Mouse (Mus musculus) small intestine, adult 2 months (tissue): Measurements from ENCODE around the gene Phlpp1. TPM values are rescaled to one million over a fixed set of nuclear protein-coding genes. Genes with fewer than 3 reads are reported as not detected.

ENCODE experiments used
- H3K27ac ChIP-seq: fragments of 200-500 bp; 2 replicates; pipeline ENCODE4 v1.5.1; 2012; ENCODE audit warnings: low read depth, low read length, control low read depth, inconsistent platforms; ENCODE audit not compliant: insufficient read depth
- H3K27me3 ChIP-seq: fragments of 200-500 bp; 2 replicates; pipeline ENCODE4 v1.6.1; 2012; ENCODE audit warnings: mild to moderate bottlenecking, moderate library complexity, low read length, inconsistent platforms; ENCODE audit not compliant: control insufficient read depth, insufficient read depth
- H3K36me3 ChIP-seq: fragments of 200-500 bp; 2 replicates; pipeline ENCODE4 v1.6.1; 2012; ENCODE audit warnings: mild to moderate bottlenecking, low read length, control low read depth, inconsistent platforms; ENCODE audit not compliant: control insufficient read depth, insufficient read depth
- H3K4me1 ChIP-seq: fragments of 200-500 bp; 2 replicates; pipeline ENCODE4 v1.6.1; 2012; ENCODE audit warnings: low read length, inconsistent platforms, mixed read lengths; ENCODE audit not compliant: control insufficient read depth, insufficient read depth, insufficient read length
- H3K4me3 ChIP-seq: fragments of 200-500 bp; 2 replicates; pipeline ENCODE4 v1.5.1; 2012; ENCODE audit warnings: low read depth, mild to moderate bottlenecking, control low read depth, inconsistent platforms, low read length, moderate library complexity
- CTCF ChIP-seq: fragments of 200-500 bp; IDR thresholded peaks from 2 replicates; pipeline ENCODE4 v1.5.1; 2012; ENCODE audit warnings: low read depth, mild to moderate bottlenecking, control low read depth, inconsistent platforms, low read length, moderate library complexity, mixed read lengths; ENCODE audit not compliant: insufficient replicate concordance, insufficient read length; ENCODE audit errors: extremely low read depth
- POLR2A ChIP-seq: fragments of 200-500 bp; IDR thresholded peaks from 2 replicates; pipeline ENCODE4 v1.6.1; 2012; ENCODE audit warnings: low read depth, mild to moderate bottlenecking, control low read depth, inconsistent platforms, low read length, moderate library complexity
- WGBS: fragments of 180-500 bp; shearing (Covaris S2); methylation state at CpG from one replicate; pipeline ENCODE4 v1.1.7; 2018; 5-methylcytosine and 5-hydroxymethylcytosine counted together
- polyA plus RNA-seq: library from polyadenylated mRNA; depleted of rRNA; stranded (reverse); fragments of >200 nt; gene quantifications from 2 replicates; pipeline ENCODE4 v1.2.3, GENCODE M21; 2012; rRNA removed

Phlpp1 gene
- polyA plus RNA-seq: 5.1 and 6.5 TPM in 2 replicates

- Histone ChIP-seq H3K27ac (peak within 1 kb of the TSS; percentile 64), H3K27me3 (no peaks in the 10 kb centered on the region), H3K36me3 (no peaks in the 10 kb centered on the region), H3K4me1 (peaks cover 2% of the 10 kb centered on the region; the same call in 1 of the 2 replicates), H3K4me3 (peak within 1 kb of the TSS; percentile 97)
- WGBS: 2% methylated on average over 109 of the region's 113 CpGs
- peak; percentile 65; the same call in 1 of the 2 replicates for TF ChIP-seq CTCF
- TF ChIP-seq POLR2A: peak; percentile 55
Observed at GRCm38 (mm10) chr1:106171241-106172220, at the start of gene Phlpp1. TSS of gene Phlpp1 (plus strand) at chr1:106171752.

GRCm38 (mm10) chr1:106126601-106127000 lies 45.0 kb upstream of the Phlpp1 start:
- Histone ChIP-seq H3K4me3 (no peak overlapping the region), H3K27me3 (peaks cover 5% of the 10 kb centered on the region; the same call in 1 of the 2 replicates), H3K4me1 (no peaks in the 10 kb centered on the region), H3K36me3 (no peaks in the 10 kb centered on the region), H3K27ac (no peak overlapping the region)
- 92% methylated on average over 3 of the region's 3 CpGs for WGBS
- no peak for TF ChIP-seq POLR2A
- TF ChIP-seq CTCF: no peak

- H3K4me1 ChIP-seq: no peaks in the 10 kb centered on the region
- no peaks in the 10 kb centered on the region for H3K36me3 ChIP-seq
- no peak overlapping the region for H3K4me3 ChIP-seq
- peaks cover 5% of the 10 kb centered on the region; the same call in 1 of the 2 replicates for H3K27me3 ChIP-seq
- 52% methylated on average over 4 of the region's 4 CpGs for WGBS
- no peak for TF ChIP-seq POLR2A
- no peak for TF ChIP-seq CTCF
- no peak overlapping the region for H3K27ac ChIP-seq
Observed at GRCm38 (mm10) chr1:106131697-106132349, 39.7 kb upstream of the Phlpp1 start.

- H3K4me1 ChIP-seq: no peaks in the 10 kb centered on the region
- no peaks in the 10 kb centered on the region for H3K36me3 ChIP-seq
- no peak overlapping the region for H3K4me3 ChIP-seq
- WGBS: 82% methylated on average over 4 of the region's 4 CpGs
- TF ChIP-seq POLR2A (no peak), CTCF (no peak)
- H3K27me3 ChIP-seq: peaks cover 5% of the 10 kb centered on the region; the same call in 1 of the 2 replicates
- no peak overlapping the region for H3K27ac ChIP-seq
Observed at GRCm38 (mm10) chr1:106132350-106132700, 39.2 kb upstream of the Phlpp1 start.

GRCm38 (mm10) chr1:106138691-106139090 lies 32.9 kb upstream of the Phlpp1 start:
- H3K27me3 ChIP-seq: no peaks in the 10 kb centered on the region
- H3K4me3 ChIP-seq: no peak overlapping the region
- no peak for TF ChIP-seq CTCF
- TF ChIP-seq POLR2A: no peak
- no peaks in the 10 kb centered on the region for H3K4me1 ChIP-seq
- no peaks in the 10 kb centered on the region for H3K36me3 ChIP-seq
- 93% methylated on average over 2 of the region's 2 CpGs for WGBS
- H3K27ac ChIP-seq: no peak overlapping the region

GRCm38 (mm10) chr1:106139137-106139536 lies 32.4 kb upstream of the Phlpp1 start:
- no peaks in the 10 kb centered on the region for H3K36me3 ChIP-seq
- no peak overlapping the region for H3K27ac ChIP-seq
- H3K4me1 ChIP-seq: no peaks in the 10 kb centered on the region
- 59% methylated on average over 1 of the region's 1 CpGs for WGBS
- no peaks in the 10 kb centered on the region for H3K27me3 ChIP-seq
- TF ChIP-seq POLR2A (no peak), CTCF (no peak)
- no peak overlapping the region for H3K4me3 ChIP-seq

GRCm38 (mm10) chr1:106142010-106142409 lies 29.5 kb upstream of the Phlpp1 start:
- Histone ChIP-seq H3K4me1 (no peaks in the 10 kb centered on the region), H3K36me3 (no peaks in the 10 kb centered on the region), H3K4me3 (no peak overlapping the region), H3K27ac (no peak overlapping the region), H3K27me3 (no peaks in the 10 kb centered on the region)
- TF ChIP-seq POLR2A (no peak), CTCF (no peak)
- WGBS: 88% methylated on average over 1 of the region's 1 CpGs
